ENCODE assay signal across 15 mouse cellular contexts in the genomic region with DNA sequence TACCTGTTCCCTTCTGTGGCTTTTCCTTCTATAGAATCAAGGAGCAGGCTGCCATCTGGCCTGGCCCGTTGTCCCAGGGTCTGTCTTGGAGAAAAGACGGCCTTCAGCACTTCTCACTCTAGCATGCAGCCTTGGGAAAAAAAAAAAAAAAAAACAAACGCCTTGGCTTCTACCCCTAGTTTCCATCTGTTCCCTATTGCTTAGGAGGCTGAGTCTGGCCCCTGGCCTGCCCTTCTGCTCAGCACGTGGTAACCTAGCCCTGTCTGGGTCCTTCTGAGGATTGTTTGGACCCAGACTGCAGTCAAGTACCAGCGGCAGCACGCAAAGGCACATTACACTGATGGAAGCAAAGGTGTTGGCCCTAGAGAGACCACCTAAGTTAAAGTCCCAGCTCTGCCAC. TPM values are rescaled to one million over a fixed set of nuclear protein-coding genes. Genes with fewer than 3 reads are reported as not detected.
DNase-seq lines count a peak whose midpoint lies in the region; ATAC-seq and TF ChIP-seq lines count a peak whose summit lies in the region.
"Had no signal": no experiment of that assay in that cellular context is flagged by ENCODE, and none has a peak within 500 bp of the region (broad histone marks: within the 10 kb centered on the region; RNA-seq: fewer than 3 reads in every experiment).

No protein-coding gene starts in this region.

- H3K27me3 ChIP-seq in CH12.LX (replicated peaks) = no peaks in the 10 kb centered on the region
- H3K27me3 ChIP-seq in hindbrain, embryonic 13.5 days = peaks cover 23% of the 10 kb centered on the region

- no peak for TF ChIP-seq CTCF in CH12.LX (conservative IDR thresholded peaks at IDR 0.05 in 1 of 2, IDR thresholded peaks at IDR 0.05 in 1 of 2; ENCODE audit: low read depth in 2 of 2, low read length in 2 of 2)

- no peak for TF ChIP-seq RAD21 in CH12.LX (IDR thresholded peaks at IDR 0.05; ENCODE audit: low read depth, low read length)

- TF ChIP-seq EP300 in CH12.LX (IDR thresholded peaks at IDR 0.05; ENCODE audit: low read length) = no peak

- peak; percentile 89 for DNase-seq in heart, adult 11 months
- no peak for DNase-seq in heart, postnatal 36 days
- DNase-seq in CH12.LX (ENCODE audit: extremely low read depth) = no peak
- peak; percentile 73 for DNase-seq in cerebellum, adult 11 months
- DNase-seq in cerebellum, postnatal 25 days = peak; percentile 73 to 81
- DNase-seq in left cerebral cortex, postnatal 10 days (ENCODE audit: extremely low spot score in 1 of 2, low spot score in 2 of 2) = no peak
- no peak for DNase-seq in heart, adult 18-20 months

- no peaks in the 10 kb centered on the region for H3K9me3 ChIP-seq in CH12.LX (replicated peaks; ENCODE audit: low read length)
- H3K9me3 ChIP-seq in hindbrain, embryonic 13.5 days = no peaks in the 10 kb centered on the region
- H3K9me3 ChIP-seq: embryonic facial prominence, embryonic 15.5 days; heart, embryonic 15.5 days; hindbrain, embryonic 12.5 days; intestine, embryonic 15.5 days; lung, embryonic 15.5 days; neural tube, embryonic 12.5 days had no signal

- WGBS in hindbrain, embryonic 13.5 days = 57% methylated on average over 6 of the region's 6 CpGs

- in situ Hi-C loops in CH12.LX (cut with MboI; ENCODE audit: low pct_ligation_motif_present, low pct_unique_long_range_greater_than_20kb, low sequenced_read_pairs) = loop anchor here (5.0 kb wide), 1 partner anchor 55 kb away; no protein-coding TSS in a partner anchor

- no peak overlapping the region for H3K4me3 ChIP-seq in CH12.LX (replicated peaks in 1 of 3; ENCODE audit: low read depth in 2 of 3, low read length in 2 of 3, poor library complexity in 1 of 3)
- no peak overlapping the region for H3K4me3 ChIP-seq in hindbrain, embryonic 13.5 days
- H3K4me3 ChIP-seq: embryonic facial prominence, embryonic 15.5 days; heart, embryonic 15.5 days; hindbrain, embryonic 12.5 days; intestine, embryonic 15.5 days; lung, embryonic 15.5 days; neural tube, embryonic 12.5 days had no signal

- peaks cover 20 to 58% of the 10 kb centered on the region in 2 experiments for H3K4me1 ChIP-seq in CH12.LX (ENCODE audit: control insufficient read depth in 1 of 2, insufficient read depth in 2 of 2)
- H3K4me1 ChIP-seq in hindbrain, embryonic 13.5 days (replicated peaks) = peaks cover 32% of the 10 kb centered on the region

- no peak overlapping the region; the same call in 1 of the 2 replicates for H3K9ac ChIP-seq in CH12.LX (ENCODE audit: insufficient read depth, low read depth)
- no peak overlapping the region for H3K9ac ChIP-seq in hindbrain, embryonic 13.5 days
- H3K9ac ChIP-seq: embryonic facial prominence, embryonic 15.5 days; heart, embryonic 15.5 days; hindbrain, embryonic 12.5 days; intestine, embryonic 15.5 days; lung, embryonic 15.5 days; neural tube, embryonic 12.5 days had no signal

- peaks cover 43% of the 10 kb centered on the region for H3K79me2 ChIP-seq in CH12.LX (replicated peaks; ENCODE audit: control insufficient read depth, extremely low read depth, insufficient read depth, poor library complexity, severe bottlenecking)

- ATAC-seq in hindbrain, embryonic 13.5 days (ENCODE audit: low FRiP score) = no peak
- ATAC-seq: intestine, embryonic 15.5 days; midbrain, embryonic 16.5 days had no signal

- dilution Hi-C loops in CH12.LX (cut with MboI; ENCODE audit: extremely low pct_ligation_motif_present, extremely low pct_unique_long_range_greater_than_20kb, low sequenced_read_pairs) = no loop called here

- peak overlapping the region; percentile 72; the same call in 1 of the 2 replicates for H3K4me2 ChIP-seq in CH12.LX (ENCODE audit: insufficient read depth, low read depth, poor library complexity, severe bottlenecking)
- no peak overlapping the region for H3K4me2 ChIP-seq in hindbrain, embryonic 13.5 days
- H3K4me2 ChIP-seq: embryonic facial prominence, embryonic 15.5 days; heart, embryonic 15.5 days; hindbrain, embryonic 12.5 days; intestine, embryonic 15.5 days; lung, embryonic 15.5 days; neural tube, embryonic 12.5 days had no signal

- no peak overlapping the region; the same call in 1 of the 2 replicates for H3K27ac ChIP-seq in CH12.LX (ENCODE audit: insufficient read depth, low read depth)
- H3K27ac ChIP-seq in hindbrain, embryonic 13.5 days = no peak overlapping the region
- H3K27ac ChIP-seq: embryonic facial prominence, embryonic 15.5 days; heart, embryonic 15.5 days; hindbrain, embryonic 12.5 days; intestine, embryonic 15.5 days; lung, embryonic 15.5 days; neural tube, embryonic 12.5 days had no signal

- peaks cover 15 to 26% of the 10 kb centered on the region in 2 experiments for H3K36me3 ChIP-seq in CH12.LX (replicated peaks in 1 of 2; ENCODE audit: control insufficient read depth in 1 of 2, insufficient read depth in 1 of 2, low read length in 1 of 2)
- no peaks in the 10 kb centered on the region for H3K36me3 ChIP-seq in hindbrain, embryonic 13.5 days
- H3K36me3 ChIP-seq: embryonic facial prominence, embryonic 15.5 days; heart, embryonic 15.5 days; hindbrain, embryonic 12.5 days; intestine, embryonic 15.5 days; lung, embryonic 15.5 days; neural tube, embryonic 12.5 days had no signal

- TF ChIP-seq POLR2A in CH12.LX (IDR thresholded peaks at IDR 0.05; ENCODE audit: low read depth, low read length) = no peak

- intact Hi-C loops in heart, postnatal 36 days (cut with DNase I) = loop anchor here (5.0 to 10.0 kb wide), 2 partner anchors 75 to 267 kb away; a partner anchor contains a TSS
- intact Hi-C loops in left cerebral cortex, postnatal 10 days (cut with DNase I) = loop anchor here (10.0 kb wide), 1 partner anchor 267 kb away; a partner anchor contains a TSS

TF ChIP-seq in CH12.LX, 34 proteins besides CTCF, POLR2A, EP300 and RAD21:
- TF ChIP-seq USF1 (IDR thresholded peaks at IDR 0.05; ENCODE audit: low read depth, low read length) = no peak
- no peak for TF ChIP-seq TCF12 (IDR thresholded peaks at IDR 0.05; ENCODE audit: low read depth, low read length)
- no peak for TF ChIP-seq MAX (IDR thresholded peaks at IDR 0.05; ENCODE audit: low read length)
- TF ChIP-seq ZC3H11A (IDR thresholded peaks at IDR 0.05; ENCODE audit: low read depth, low read length) = no peak
- no peak for TF ChIP-seq BHLHE40 (IDR thresholded peaks at IDR 0.05; ENCODE audit: low read depth, low read length)

RNA-seq across cellular contexts. Expression of a gene that starts 2.3 kb away (rescaled TPM):
- total RNA-seq in heart, postnatal 36 days (2021) = 10 to 100 TPM; 20.0 to 20.8 TPM
- total RNA-seq in CH12.LX (2012; rRNA removed) (113 and 181 TPM in 2 replicates), CH12.LX (2014; rRNA removed) (78.2 and 88.6 TPM in 2 replicates)
- polyA plus RNA-seq in CH12.LX (2012; ENCODE audit: insufficient read length, low read depth) = 81.9 and 89.4 TPM in 2 replicates
- total RNA-seq in left cerebral cortex, postnatal 10 days (2021) = 100 to 1,000 TPM; 127 to 132 TPM
- 2.9 and 4.2 TPM in 2 replicates for polyA plus RNA-seq in hindbrain, embryonic 13.5 days (2015; fragmentation: Nextera tagmentation; extraction: Ambion mirVana)
- 10 to 100 TPM; 31.7 to 31.8 TPM for total RNA-seq in heart, adult 18-20 months (2021)

RNA-seq across cellular contexts. Expression of a gene that starts 26.9 kb away (rescaled TPM):
- 10 to 100 TPM; 78.9 to 82.4 TPM for total RNA-seq in heart, postnatal 36 days (2021)
- 31.2 and 37.3 TPM in 2 replicates for total RNA-seq in CH12.LX (2012; rRNA removed)
- total RNA-seq in CH12.LX (2014; rRNA removed) = 19.9 and 24.7 TPM in 2 replicates
- polyA plus RNA-seq in CH12.LX (2012; ENCODE audit: insufficient read length, low read depth) = 73.3 and 81.1 TPM in 2 replicates
- total RNA-seq in left cerebral cortex, postnatal 10 days (2021) = 100 to 1,000 TPM in 1 of 2 experiments, 10 to 100 TPM in 1; 98.2 to 107 TPM
- polyA plus RNA-seq in hindbrain, embryonic 13.5 days (2015; fragmentation: Nextera tagmentation; extraction: Ambion mirVana) = 165 and 173 TPM in 2 replicates
- 10 to 100 TPM; 84.5 to 91.1 TPM for total RNA-seq in heart, adult 18-20 months (2021)

Comparison
In these comparisons a context has a peak if more than half of its experiments do, and no peak if none do; other contexts are left out.
1. DNase-seq: peak in heart, adult 11 months (single experiment), cerebellum, adult 11 months (single experiment) and cerebellum, postnatal 25 days (2 of 2); none in heart, postnatal 36 days (0 of 2), CH12.LX (single experiment), left cerebral cortex, postnatal 10 days (0 of 2) and heart, adult 18-20 months (0 of 2).